Mouse (Mus musculus): Measurements from ENCODE around the gene Chpf.

The Chpf gene

GRCm38 (mm10) chr1:75443247-75444024 lies 35.7 kb downstream of the Chpf start:
- 0 out of 2 replicates have a peak, but pooled peaks have one; percentile 8 for ATAC-seq (ENCODE audit: insufficient number of reproducible peaks, low FRiP score, low TSS enrichment)

GRCm38 (mm10) chr1:75442811-75443210 lies 36.3 kb downstream of the Chpf start:
- ATAC-seq (ENCODE audit: insufficient number of reproducible peaks, low FRiP score, low TSS enrichment) = peak; percentile 57

DNA sequence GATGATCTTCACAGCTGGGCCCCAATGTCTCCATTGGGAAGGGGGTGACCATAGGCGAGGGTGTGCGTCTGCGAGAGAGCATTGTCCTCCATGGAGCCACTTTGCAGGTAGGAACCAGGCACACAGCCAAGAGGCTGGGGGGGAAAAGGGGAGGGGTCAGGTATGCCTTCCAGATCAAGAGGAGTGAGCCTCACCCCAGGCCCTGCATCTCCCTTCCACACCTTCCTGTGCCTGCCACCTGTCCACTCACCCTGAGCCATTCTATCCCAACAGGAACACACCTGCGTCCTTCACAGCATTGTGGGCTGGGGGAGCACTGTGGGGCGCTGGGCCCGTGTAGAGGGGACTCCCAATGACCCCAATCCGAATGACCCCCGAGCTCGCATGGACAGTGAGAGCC lies 36.9 kb downstream of the Chpf start:
- ATAC-seq (ENCODE audit: insufficient number of reproducible peaks, low FRiP score, low TSS enrichment) = no peak

GRCm38 (mm10) chr1:75441471-75441996 lies 37.6 kb downstream of the Chpf start:
- no peak for ATAC-seq (ENCODE audit: insufficient number of reproducible peaks, low FRiP score, low TSS enrichment)

GRCm38 (mm10) chr1:75440661-75441060 lies 38.4 kb downstream of the Chpf start:
- ATAC-seq (ENCODE audit: insufficient number of reproducible peaks, low FRiP score, low TSS enrichment) = 0 out of 2 replicates have a peak, but pooled peaks have one; percentile 1

DNA sequence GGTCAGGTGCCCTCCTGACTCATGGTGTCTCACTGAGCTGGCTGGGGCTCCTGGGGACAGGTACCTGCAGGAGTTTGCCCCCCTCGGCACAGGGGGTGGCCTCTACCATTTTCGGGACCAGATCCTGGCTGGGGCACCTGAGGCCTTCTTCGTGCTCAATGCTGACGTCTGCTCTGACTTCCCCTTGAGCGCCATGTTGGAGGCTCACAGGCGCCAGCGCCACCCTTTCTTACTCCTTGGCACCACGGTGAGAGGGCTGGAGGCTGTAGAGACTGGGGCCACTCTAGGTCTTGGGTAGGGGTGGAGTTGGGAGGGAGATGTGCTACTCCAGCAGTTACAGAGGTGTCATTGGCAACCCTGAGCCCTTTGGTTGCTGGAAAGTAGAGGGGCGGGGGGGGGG lies 40.3 kb downstream of the Chpf start:
- ATAC-seq (ENCODE audit: insufficient number of reproducible peaks, low FRiP score, low TSS enrichment) = no peak

DNA sequence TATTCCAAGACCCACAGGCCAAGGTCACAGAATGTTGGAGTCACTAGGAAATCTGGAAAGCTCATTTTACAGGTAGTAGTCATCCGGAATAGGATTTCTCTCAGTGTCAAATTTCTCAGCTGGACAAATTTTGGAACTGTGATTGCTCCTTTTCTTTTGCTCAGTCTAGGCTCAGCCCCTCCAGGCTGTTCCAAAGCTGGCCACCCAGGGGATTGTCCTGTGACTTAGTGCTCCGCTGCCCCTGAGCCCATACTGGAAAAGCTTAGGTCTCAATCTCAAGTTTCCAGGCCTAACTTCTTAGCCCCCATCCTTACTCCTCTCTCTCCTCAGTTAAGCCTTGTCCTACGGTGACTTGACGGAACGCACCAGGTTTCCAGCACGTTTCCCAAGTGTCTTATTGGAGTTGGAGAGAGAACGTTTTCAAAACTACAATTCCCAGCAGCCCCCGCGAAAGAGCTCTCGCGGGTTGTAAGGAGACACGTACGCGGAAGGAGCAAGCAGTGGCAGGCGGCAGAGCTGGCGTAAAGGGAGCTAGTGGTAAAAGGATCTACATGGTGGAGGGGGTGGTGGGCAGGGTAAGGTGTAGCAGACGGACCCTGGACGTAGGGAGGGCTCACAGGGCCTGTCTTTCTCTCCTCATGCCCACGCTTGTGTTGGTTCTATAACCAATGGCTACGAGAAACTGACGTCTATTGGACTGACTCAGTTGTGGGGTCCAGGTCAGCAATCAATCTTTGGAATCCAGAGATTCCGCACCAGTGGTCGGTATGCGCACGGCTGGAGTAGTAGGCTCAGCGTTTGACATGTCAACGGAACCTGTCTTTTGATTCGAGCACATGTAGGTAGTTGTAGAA lies 43.4 kb downstream of the Chpf start, which contains the start of gene Gmppa:
Gene Gmppa (plus strand): TSS at position 456 of the 854 bp plus-strand sequence.
- peak; percentile 73 for ATAC-seq (ENCODE audit: insufficient number of reproducible peaks, low FRiP score, low TSS enrichment)

GRCm38 (mm10) chr1:75425796-75426471 lies 53.2 kb downstream of the Chpf start:
- ATAC-seq (ENCODE audit: insufficient number of reproducible peaks, low FRiP score, low TSS enrichment) = no peak
